Mouse (Mus musculus) testis, adult 2 months (tissue): Measurements from ENCODE around the gene Aldh3b1.
A peak's percentile ranks its signal among the peaks of the same experiment; 100 is the strongest.

Source experiments
- CTCF ChIP-seq: fragments of 200-500 bp; IDR thresholded peaks from 2 replicates; pipeline ENCODE4 v1.5.1; 2012; ENCODE audit warnings: low read depth, mild to moderate bottlenecking, inconsistent platforms, low read length, moderate library complexity; ENCODE audit not compliant: control insufficient read depth, insufficient read depth, insufficient replicate concordance
- POLR2A ChIP-seq: fragments of 200-500 bp; IDR thresholded peaks from 2 replicates; pipeline ENCODE4 v1.6.1; 2012; ENCODE audit warnings: low read depth, mild to moderate bottlenecking, inconsistent platforms, low read length, moderate library complexity; ENCODE audit not compliant: control insufficient read depth

GRCm38 (mm10) chr19:3912337-3913204 lies 17.0 kb downstream of the Aldh3b1 start, which contains the start of gene Ndufs8:
- TF ChIP-seq CTCF (no peak), POLR2A (peak; percentile 39; the same call in 1 of the 2 replicates)
